Mouse (Mus musculus) kidney, embryonic 14.5 days (tissue): ENCODE measurements at regions not wholly inside any gene's neighbourhood (a gene's known extent, or its start where the extent isn't known, plus 50 kb on each side); places are given as distances from the start of the nearest gene placed in this dataset.

Experiments used
- ATAC-seq: fragments of 200-750 bp; cut with Nextera tagmentation; 2 replicates; pipeline ENCODE4 v1.8.0; 2017; ENCODE audit warnings: moderate number of reproducible peaks, mild to moderate bottlenecking, moderate TSS enrichment, moderate library complexity; ENCODE audit not compliant: low FRiP score, low TSS enrichment
- H3K27ac ChIP-seq: fragments of 300-500 bp; sonication (generic); 2 replicates; pipeline ENCODE4 v1.5.1; 2014; ENCODE audit warnings: low read depth, mild to moderate bottlenecking, low read length, moderate library complexity, mixed read lengths
- H3K27me3 ChIP-seq: fragments of 300-500 bp; sonication (generic); 2 replicates; pipeline ENCODE4 v1.6.1; 2014; ENCODE audit warnings: mild to moderate bottlenecking, low read length; ENCODE audit not compliant: control insufficient read depth, insufficient read depth
- H3K36me3 ChIP-seq: fragments of 300-500 bp; sonication (generic); 2 replicates; pipeline ENCODE4 v1.6.1; 2014; ENCODE audit warnings: low read length, mixed read lengths; ENCODE audit not compliant: control insufficient read depth, insufficient read depth
- H3K4me1 ChIP-seq: fragments of 300-500 bp; sonication (generic); 2 replicates; pipeline ENCODE4 v1.6.1; 2014; ENCODE audit warnings: low read length, mixed read lengths; ENCODE audit not compliant: control insufficient read depth, insufficient read depth
- H3K4me2 ChIP-seq: fragments of 300-500 bp; sonication (generic); replicated peaks from 2 replicates; pipeline ENCODE4 v1.6.1; 2014; ENCODE audit warnings: low read depth, mild to moderate bottlenecking, low read length
- H3K4me3 ChIP-seq: fragments of 300-500 bp; sonication (generic); 2 replicates; pipeline ENCODE4 v1.5.1; 2014; ENCODE audit warnings: mild to moderate bottlenecking, low read length
- H3K9ac ChIP-seq: fragments of 300-500 bp; sonication (generic); 2 replicates; pipeline ENCODE4 v1.6.1; 2014; ENCODE audit warnings: low read depth, mild to moderate bottlenecking, low read length, moderate library complexity
- H3K9me3 ChIP-seq: fragments of 300-500 bp; sonication (generic); 2 replicates; pipeline ENCODE4 v1.6.1; 2016; ENCODE audit warnings: low read length; ENCODE audit not compliant: control insufficient read depth
- WGBS: fragments of 180-500 bp; shearing (Covaris S2); extraction: QIAGEN DNeasy Blood & Tissue Kit; methylation state at CpG from one replicate; pipeline ENCODE4 v1.1.7; 2014; 5-methylcytosine and 5-hydroxymethylcytosine counted together

GRCm38 (mm10) chr8:44805179-44805815 is 129.9 kb upstream of the Fat1 start:
- no peaks in the 10 kb centered on the region for H3K9me3 ChIP-seq
- no peak overlapping the region for H3K4me3 ChIP-seq
- no peak overlapping the region for H3K9ac ChIP-seq
- ATAC-seq = no peak
- 74% methylated on average over 11 of the region's 11 CpGs for WGBS
- H3K27ac ChIP-seq = no peak overlapping the region
- no peak overlapping the region for H3K4me2 ChIP-seq
- peaks cover 22% of the 10 kb centered on the region for H3K4me1 ChIP-seq
- H3K36me3 ChIP-seq = no peaks in the 10 kb centered on the region
- no peaks in the 10 kb centered on the region for H3K27me3 ChIP-seq

- ATAC-seq = no peak
- no peak overlapping the region for H3K27ac ChIP-seq
- H3K9me3 ChIP-seq = no peaks in the 10 kb centered on the region
- H3K9ac ChIP-seq = no peak overlapping the region
- H3K4me1 ChIP-seq = peaks cover 4% of the 10 kb centered on the region; the same call in 1 of the 2 replicates
- H3K4me2 ChIP-seq = no peak overlapping the region
- H3K27me3 ChIP-seq = no peaks in the 10 kb centered on the region
- no peak overlapping the region for H3K4me3 ChIP-seq
- WGBS = 50% methylated on average over 4 of the region's 4 CpGs
- H3K36me3 ChIP-seq = no peaks in the 10 kb centered on the region
These were observed 122.9 kb upstream of the Fat1 start for GRCm38 (mm10) chr8:44812360-44812759.

GRCm38 (mm10) chr8:44817532-44818157 is 117.6 kb upstream of the Fat1 start:
- WGBS = 38% methylated on average over 13 of the region's 13 CpGs
- H3K36me3 ChIP-seq = no peaks in the 10 kb centered on the region
- peaks cover 5% of the 10 kb centered on the region; the same call in 1 of the 2 replicates for H3K4me1 ChIP-seq
- H3K27me3 ChIP-seq = no peaks in the 10 kb centered on the region
- no peak overlapping the region for H3K4me3 ChIP-seq
- no peaks in the 10 kb centered on the region for H3K9me3 ChIP-seq
- ATAC-seq = peak; percentile 92
- no peak overlapping the region for H3K27ac ChIP-seq
- H3K9ac ChIP-seq = no peak overlapping the region
- no peak overlapping the region for H3K4me2 ChIP-seq

- Histone ChIP-seq H3K9ac (no peak overlapping the region), H3K4me1 (peaks cover 5% of the 10 kb centered on the region; the same call in 1 of the 2 replicates), H3K9me3 (peaks cover 11% of the 10 kb centered on the region), H3K27me3 (no peaks in the 10 kb centered on the region), H3K4me2 (no peak overlapping the region), H3K27ac (no peak overlapping the region), H3K4me3 (no peak overlapping the region), H3K36me3 (no peaks in the 10 kb centered on the region)
- no peak for ATAC-seq
- WGBS = 87% methylated on average over 3 of the region's 3 CpGs
These were observed 116.0 kb upstream of the Fat1 start for GRCm38 (mm10) chr8:44819270-44819669.

GRCm38 (mm10) chr8:44819691-44820090 is 115.6 kb upstream of the Fat1 start:
- ATAC-seq = no peak
- 84% methylated on average over 7 of the region's 7 CpGs for WGBS
- Histone ChIP-seq H3K27me3 (no peaks in the 10 kb centered on the region), H3K4me1 (peaks cover 5% of the 10 kb centered on the region; the same call in 1 of the 2 replicates), H3K27ac (no peak overlapping the region), H3K36me3 (no peaks in the 10 kb centered on the region), H3K4me2 (no peak overlapping the region), H3K9ac (no peak overlapping the region), H3K9me3 (peaks cover 11% of the 10 kb centered on the region), H3K4me3 (no peak overlapping the region)

GRCm38 (mm10) chr8:44825183-44825757 is 110.0 kb upstream of the Fat1 start:
- H3K36me3 ChIP-seq = no peaks in the 10 kb centered on the region
- no peak overlapping the region for H3K27ac ChIP-seq
- H3K4me3 ChIP-seq = no peak overlapping the region
- H3K27me3 ChIP-seq = no peaks in the 10 kb centered on the region
- ATAC-seq = no peak
- H3K9me3 ChIP-seq = peaks cover 11% of the 10 kb centered on the region
- H3K4me1 ChIP-seq = no peaks in the 10 kb centered on the region
- H3K4me2 ChIP-seq = no peak overlapping the region
- H3K9ac ChIP-seq = no peak overlapping the region
- WGBS = 89% methylated on average over 6 of the region's 6 CpGs

GRCm38 (mm10) chr8:44826936-44827335 is 108.3 kb upstream of the Fat1 start:
- Histone ChIP-seq H3K36me3 (no peaks in the 10 kb centered on the region), H3K4me1 (no peaks in the 10 kb centered on the region), H3K4me2 (peak overlapping the region; percentile 19; the same call in 1 of the 2 replicates), H3K27ac (no peak overlapping the region), H3K4me3 (no peak overlapping the region), H3K27me3 (no peaks in the 10 kb centered on the region), H3K9ac (no peak overlapping the region), H3K9me3 (peaks cover 11% of the 10 kb centered on the region)
- ATAC-seq = peak; percentile 55
- 47% methylated on average over 13 of the region's 13 CpGs for WGBS

GRCm38 (mm10) chr8:44828026-44828425 is 107.2 kb upstream of the Fat1 start:
- Histone ChIP-seq H3K27ac (no peak overlapping the region), H3K9me3 (peaks cover 10% of the 10 kb centered on the region), H3K9ac (no peak overlapping the region), H3K36me3 (no peaks in the 10 kb centered on the region), H3K4me1 (no peaks in the 10 kb centered on the region), H3K4me3 (no peak overlapping the region), H3K27me3 (no peaks in the 10 kb centered on the region), H3K4me2 (no peak overlapping the region)
- no peak for ATAC-seq
- 82% methylated on average over 3 of the region's 3 CpGs for whole genome bisulfite sequencing

- Histone ChIP-seq H3K36me3 (no peaks in the 10 kb centered on the region), H3K9me3 (no peaks in the 10 kb centered on the region), H3K27me3 (no peaks in the 10 kb centered on the region), H3K4me1 (no peaks in the 10 kb centered on the region), H3K27ac (no peak overlapping the region), H3K4me3 (no peak overlapping the region), H3K9ac (no peak overlapping the region), H3K4me2 (no peak overlapping the region)
- 83% methylated on average over 8 of the region's 8 CpGs for WGBS
- ATAC-seq = no peak
These were observed 96.8 kb upstream of the Fat1 start for GRCm38 (mm10) chr8:44838431-44838830.
